Mouse (Mus musculus): ENCODE data around the gene Klhl4.

The Klhl4 gene
- long read RNA-seq, experiment 1, partial matches to known transcripts: 0 of 1 reads
- long read RNA-seq, experiment 1, other reads (novel, unspliced or antisense): 0 of 1 reads
- long read RNA-seq, experiment 2: 0 reads

- intact Hi-C loops (cut with DNase I): no loop called here
These were observed at the start of gene Klhl4 for GRCm38 (mm10) chrX:114473782-114474731. Gene Klhl4, plus strand, starts transcription at chrX:114474333.

GRCm38 (mm10) chrX:114484153-114484552 lies 10.0 kb downstream of the Klhl4 start:
- intact Hi-C loops (cut with DNase I): no loop called here

GRCm38 (mm10) chrX:114486691-114487090 lies 12.6 kb downstream of the Klhl4 start:
- intact Hi-C loops (cut with DNase I): no loop called here

GRCm38 (mm10) chrX:114558141-114558540 lies 84.0 kb downstream of the Klhl4 start:
- intact Hi-C loops (cut with DNase I): loop anchor here (10.0 kb wide), 1 partner anchor 1583 kb away; no protein-coding TSS in a partner anchor

GRCm38 (mm10) chrX:114582311-114582710 lies 108.2 kb downstream of the Klhl4 start:
- intact Hi-C loops (cut with DNase I): no loop called here
